Mouse (Mus musculus) CH12.LX (cell line): ENCODE results near the gene Cry1. TPM values are rescaled to one million over a fixed set of nuclear protein-coding genes. Genes with fewer than 3 reads are reported as not detected.
A peak's percentile ranks its signal among the peaks of the same experiment; 100 is the strongest.

Source experiments
- DNase-seq: peaks from one replicate; pipeline ENCODE4 v3.0.0-alpha.2; 2013; ENCODE audit errors: extremely low read depth
- H3K27ac ChIP-seq: 2 replicates; pipeline ENCODE4 v1.5.1; 2012; ENCODE audit warnings: low read depth, mild to moderate bottlenecking, control low read depth, moderate library complexity; ENCODE audit not compliant: insufficient read depth
- H3K27me3 ChIP-seq: replicated peaks from 2 replicates; pipeline ENCODE3; 2012; ENCODE audit warnings: inconsistent platforms
- H3K36me3 ChIP-seq, 2 experiments: replicated peaks in 1 of 2; 2 replicates each; pipeline versions ENCODE3 to v1.6.1; 2012; ENCODE audit warnings: inconsistent platforms in 1 of 2, low read length in 1 of 2, mild to moderate bottlenecking in 1 of 2, mixed read lengths in 1 of 2, moderate library complexity in 1 of 2; ENCODE audit not compliant: control insufficient read depth in 1 of 2, insufficient read depth in 1 of 2
- H3K4me1 ChIP-seq, 2 experiments: 2 replicates each; pipeline ENCODE4 v1.6.1; 2012; ENCODE audit warnings: inconsistent platforms in 1 of 2, moderate library complexity in 1 of 2; ENCODE audit not compliant: insufficient read depth in 2 of 2, control insufficient read depth in 1 of 2
- H3K4me2 ChIP-seq: 2 replicates; pipeline ENCODE4 v1.6.1; 2012; ENCODE audit warnings: low read depth, mild to moderate bottlenecking, control low read depth; ENCODE audit not compliant: poor library complexity, insufficient read depth, severe bottlenecking
- H3K4me3 ChIP-seq, 3 experiments: fragments of 150-350 bp in 1 of 3; sonication (generic) in 1 of 3; replicated peaks in 1 of 3; 2 replicates each; pipeline versions ENCODE3 to v1.5.1; 2011 to 2012; ENCODE audit warnings: low read depth in 2 of 3, low read length in 2 of 3, mild to moderate bottlenecking in 2 of 3, moderate library complexity in 2 of 3, control low read depth in 1 of 3, improper control_type of control experiment in 1 of 3, inconsistent platforms in 1 of 3, mixed read lengths in 1 of 3; ENCODE audit not compliant: poor library complexity in 1 of 3
- H3K79me2 ChIP-seq: replicated peaks from 2 replicates; pipeline ENCODE4 v1.6.1; 2012; ENCODE audit warnings: mild to moderate bottlenecking, moderate library complexity; ENCODE audit not compliant: control insufficient read depth, poor library complexity, insufficient read depth, severe bottlenecking; ENCODE audit errors: extremely low read depth
- H3K9ac ChIP-seq: 2 replicates; pipeline ENCODE4 v1.6.1; 2012; ENCODE audit warnings: low read depth, mild to moderate bottlenecking, control low read depth, moderate library complexity; ENCODE audit not compliant: insufficient read depth
- H3K9me3 ChIP-seq: replicated peaks from 2 replicates; pipeline ENCODE3; 2012; ENCODE audit warnings: low read length, inconsistent platforms, mixed read lengths
- BHLHE40 ChIP-seq: IDR thresholded peaks from 2 replicates; pipeline ENCODE4 v1.6.1; 2011; ENCODE audit warnings: mild to moderate bottlenecking, low read depth, low read length, improper control_type of control experiment
- CHD1 ChIP-seq: IDR thresholded peaks from 2 replicates; pipeline ENCODE4 v1.6.1; 2012; ENCODE audit warnings: low read depth, low read length, improper control_type of control experiment, inconsistent platforms
- CHD2 ChIP-seq: IDR thresholded peaks from 2 replicates; pipeline ENCODE4 v1.6.1; 2011; ENCODE audit warnings: low read length, improper control_type of control experiment
- ELF1 ChIP-seq: IDR thresholded peaks from 2 replicates; pipeline ENCODE4 v1.6.1; 2014; ENCODE audit warnings: low read depth, mild to moderate bottlenecking, inconsistent platforms, low read length, improper control_type of control experiment
- EP300 ChIP-seq: IDR thresholded peaks from 2 replicates; pipeline ENCODE4 v1.6.1; 2011; ENCODE audit warnings: low read length, improper control_type of control experiment
- ETS1 ChIP-seq: conservative IDR thresholded peaks from 2 replicates; pipeline ENCODE4 v1.6.1; 2012; ENCODE audit warnings: low read depth, mild to moderate bottlenecking, inconsistent platforms, low read length, improper control_type of control experiment, moderate library complexity
- HCFC1 ChIP-seq: IDR thresholded peaks from 2 replicates; pipeline ENCODE4 v1.6.1; 2012; ENCODE audit warnings: low read depth, mild to moderate bottlenecking, inconsistent platforms, low read length, improper control_type of control experiment
- IRF4 ChIP-seq: IDR thresholded peaks from 2 replicates; pipeline ENCODE4 v1.6.1; 2014; ENCODE audit warnings: low read depth, mild to moderate bottlenecking, inconsistent platforms, low read length, improper control_type of control experiment
- JUND ChIP-seq: conservative IDR thresholded peaks from 2 replicates; pipeline ENCODE4 v1.6.1; 2011; ENCODE audit warnings: low read depth, low read length, improper control_type of control experiment
- MAZ ChIP-seq: IDR thresholded peaks from 2 replicates; pipeline ENCODE4 v1.6.1; 2012; ENCODE audit warnings: low read depth, mild to moderate bottlenecking, inconsistent platforms, low read length, improper control_type of control experiment, moderate library complexity
- MEF2A ChIP-seq: IDR thresholded peaks from 2 replicates; pipeline ENCODE4 v1.6.1; 2014; ENCODE audit warnings: low read depth, mild to moderate bottlenecking, inconsistent platforms, low read length, improper control_type of control experiment, borderline replicate concordance
- MXI1 ChIP-seq: IDR thresholded peaks from 2 replicates; pipeline ENCODE4 v1.6.1; 2011; ENCODE audit warnings: mild to moderate bottlenecking, low read depth, low read length, improper control_type of control experiment
- MYC ChIP-seq: IDR thresholded peaks from 2 replicates; pipeline ENCODE4 v1.6.1; 2011; ENCODE audit warnings: low read depth, mild to moderate bottlenecking, improper control_type of control experiment, low read length
- POLR2A ChIP-seq: IDR thresholded peaks from 2 replicates; pipeline ENCODE4 v1.6.1; 2011; ENCODE audit warnings: low read depth, mild to moderate bottlenecking, improper control_type of control experiment, low read length
- POLR2AphosphoS2 ChIP-seq: IDR thresholded peaks from 2 replicates; pipeline ENCODE4 v1.6.1; 2011; ENCODE audit warnings: low read depth, low read length, improper control_type of control experiment
- RCOR1 ChIP-seq: conservative IDR thresholded peaks from 2 replicates; pipeline ENCODE4 v1.6.1; 2012; ENCODE audit warnings: low read depth, mild to moderate bottlenecking, inconsistent platforms, low read length, improper control_type of control experiment
- SIN3A ChIP-seq: IDR thresholded peaks from 2 replicates; pipeline ENCODE4 v1.6.1; 2012; ENCODE audit warnings: low read length, improper control_type of control experiment, inconsistent platforms
- TCF12 ChIP-seq: IDR thresholded peaks from 2 replicates; pipeline ENCODE4 v1.6.1; 2014; ENCODE audit warnings: low read depth, mild to moderate bottlenecking, inconsistent platforms, low read length, improper control_type of control experiment
- ZC3H11A ChIP-seq: IDR thresholded peaks from 2 replicates; pipeline ENCODE4 v1.6.1; 2012; ENCODE audit warnings: low read depth, mild to moderate bottlenecking, inconsistent platforms, low read length, improper control_type of control experiment
- ZKSCAN1 ChIP-seq: IDR thresholded peaks from 2 replicates; pipeline ENCODE4 v1.6.1; 2012; ENCODE audit warnings: low read depth, inconsistent platforms, low read length, improper control_type of control experiment, borderline replicate concordance
- ZMIZ1 ChIP-seq: IDR thresholded peaks from 2 replicates; pipeline ENCODE4 v1.6.1; 2012; ENCODE audit warnings: low read depth, mild to moderate bottlenecking, inconsistent platforms, low read length, improper control_type of control experiment
- ZNF384 ChIP-seq: IDR thresholded peaks from 2 replicates; pipeline ENCODE4 v1.6.1; 2012; ENCODE audit warnings: low read depth, low read length, improper control_type of control experiment, inconsistent platforms
- dilution Hi-C: fragments of 300-500 bp; cut with MboI; formaldehyde crosslinking; loops from 2 replicates; pipeline ENCODE4 v1.14.3; 2020; ENCODE audit warnings: low sequenced_read_pairs; ENCODE audit not compliant: extremely low pct_unique_long_range_greater_than_20kb, extremely low pct_ligation_motif_present
- in situ Hi-C: fragments of 300-500 bp; cut with MboI; formaldehyde crosslinking; loops from 3 replicates; pipeline ENCODE4 v1.14.3; 2019; ENCODE audit warnings: low sequenced_read_pairs, low pct_ligation_motif_present, low pct_unique_long_range_greater_than_20kb, mixed read lengths
- polyA plus RNA-seq: library from polyadenylated mRNA; unstranded; fragments of >175 nt; gene quantifications from 2 replicates; pipeline ENCODE4 v1.2.1, GENCODE M21; 2012; ENCODE audit warnings: low read depth; ENCODE audit not compliant: insufficient read length
- total RNA-seq, 2 experiments: library from RNA; depleted of rRNA; stranded (reverse); fragments of 300-350 nt in 1 of 2; fragments of >200 nt in 1 of 2; gene quantifications; 2 replicates each; pipeline ENCODE4 v1.2.3; 2012 to 2014

Cry1 gene
- total and polyA plus RNA-seq, 3 experiments = 16.3 to 19.8 (median 17.1) TPM

DNA sequence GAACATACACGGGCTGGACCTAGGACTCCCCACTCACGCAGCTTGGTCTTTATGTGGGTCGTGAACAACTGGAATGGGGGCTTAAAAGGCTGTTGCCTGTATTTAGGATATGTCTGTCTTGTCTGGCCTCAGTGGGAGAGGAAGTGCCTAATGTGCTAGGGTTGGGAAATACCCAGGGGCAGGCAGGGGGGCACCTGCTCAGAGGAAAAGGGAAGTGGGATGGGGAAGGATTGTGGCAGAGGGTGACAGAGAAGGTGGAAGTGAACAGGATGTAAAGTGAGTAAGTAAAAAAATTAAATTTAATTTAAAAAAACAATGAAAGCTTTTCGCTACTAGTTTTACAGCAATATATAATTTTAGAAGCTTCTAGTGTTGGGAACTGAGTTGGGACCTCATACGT lies 9.7 kb upstream of the Cry1 start:
- in situ Hi-C loops (no loop called here), dilution Hi-C loops (no loop called here)
- no peak for TF ChIP-seq HCFC1
- TF ChIP-seq ZMIZ1 = no peak
- no peak for TF ChIP-seq POLR2AphosphoS2
- TF ChIP-seq ZC3H11A = no peak
- TF ChIP-seq JUND = no peak
- peak; percentile 57 for TF ChIP-seq ELF1
- peak; percentile 46; the same call in 1 of the 2 replicates for TF ChIP-seq BHLHE40
- peak; percentile 66 for TF ChIP-seq TCF12
- peak; percentile 44; the same call in 1 of the 2 replicates for TF ChIP-seq ZNF384
- no peak for TF ChIP-seq MXI1
- TF ChIP-seq CHD2 = peak; percentile 43; the same call in 1 of the 2 replicates
- TF ChIP-seq EP300 = peak; percentile 91
- TF ChIP-seq MYC = no peak
- TF ChIP-seq ETS1 = 0 out of 2 replicates have a peak, but pooled peaks have one; percentile 31
- TF ChIP-seq RCOR1 = 0 out of 2 replicates have a peak, but pooled peaks have one; percentile 26
- no peak for TF ChIP-seq CHD1
- peak; percentile 88 for TF ChIP-seq IRF4
- peak; percentile 57; the same call in 1 of the 2 replicates for TF ChIP-seq MAZ
- TF ChIP-seq MEF2A = 0 out of 2 replicates have a peak, but pooled peaks have one; percentile 12
- TF ChIP-seq ZKSCAN1 = no peak
- peak; percentile 33; the same call in 1 of the 2 replicates for TF ChIP-seq POLR2A
- no peaks in the 10 kb centered on the region for H3K27me3 ChIP-seq
- H3K4me3 ChIP-seq = no peak overlapping the region
- H3K9ac ChIP-seq = no peak overlapping the region
- DNase-seq = peak; percentile 63
- no peaks in the 10 kb centered on the region for H3K79me2 ChIP-seq
- no peak overlapping the region for H3K27ac ChIP-seq
- H3K4me2 ChIP-seq = peak overlapping the region; percentile 5; the same call in 1 of the 2 replicates
- peaks cover 6 to 30% of the 10 kb centered on the region in 2 experiments; a peak in 3 of 4 replicates for H3K4me1 ChIP-seq
- peaks cover 4% of the 10 kb centered on the region for H3K9me3 ChIP-seq
- H3K36me3 ChIP-seq = no peaks in the 10 kb centered on the region

GRCm38 (mm10) chr10:85193321-85193720 lies 8.5 kb upstream of the Cry1 start:
- in situ Hi-C loops = no loop called here
- H3K27ac ChIP-seq = no peak overlapping the region
- no peak for TF ChIP-seq SIN3A
- TF ChIP-seq, all 38 proteins: peak for 0
- Histone ChIP-seq H3K79me2 (no peaks in the 10 kb centered on the region), H3K9ac (no peak overlapping the region), H3K4me2 (no peak overlapping the region), H3K4me1 (peaks cover 6 to 30% of the 10 kb centered on the region in 2 experiments; a peak in 3 of 4 replicates), H3K9me3 (peaks cover 1% of the 10 kb centered on the region), H3K36me3 (no peaks in the 10 kb centered on the region), H3K4me3 (no peak overlapping the region), H3K27me3 (no peaks in the 10 kb centered on the region)
- no peak for DNase-seq
- dilution Hi-C loops = no loop called here
